Mouse (Mus musculus) gastrocnemius, postnatal 14 days (tissue): ENCODE data around the gene Agtrap. TPM values are rescaled to one million over a fixed set of nuclear protein-coding genes. Genes with fewer than 3 reads are reported as not detected.

Experiments used
- DNase-seq: peaks from one replicate; pipeline ENCODE4 v3.0.0; 2021; ENCODE audit warnings: mixed read lengths
- intact Hi-C: fragments of 180-260 bp; cut with DNase I; formaldehyde crosslinking; loops from one replicate; pipeline ENCODE4 v1.15.1; 2025; ENCODE audit warnings: low total_unique reads
- total RNA-seq, 2 experiments: library from RNA; stranded (reverse); gene quantifications; 2 replicates each; pipeline ENCODE4 v1.2.3; 2021

Agtrap gene
- total RNA-seq, 2 experiments from 2014 or later, result 12.3 to 14.7 TPM

DNA sequence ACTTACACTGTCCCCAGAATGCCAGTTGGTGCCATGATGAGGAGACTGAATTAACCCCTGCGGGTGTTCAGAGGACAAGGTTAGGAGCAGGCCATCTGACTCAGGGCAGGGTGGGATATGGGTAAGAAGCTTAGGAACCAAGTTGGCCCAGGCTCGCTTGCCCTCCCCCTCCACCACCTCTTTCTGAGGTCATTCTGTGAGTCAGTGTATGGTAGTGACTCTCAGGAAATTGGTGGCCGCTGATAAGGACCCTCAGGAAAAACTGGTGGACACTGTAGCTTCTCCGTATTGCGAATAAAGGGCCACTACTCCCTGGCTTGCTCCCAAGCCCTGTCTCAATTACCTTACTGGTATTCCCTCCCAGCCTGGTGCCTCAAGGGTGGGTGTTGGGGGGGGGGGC lies 21.4 kb upstream of the Agtrap start:
- intact Hi-C loops, result loop anchor here (10.0 kb wide), 1 partner anchor 326 kb away; no protein-coding TSS in a partner anchor
- DNase-seq, result no peak

DNA sequence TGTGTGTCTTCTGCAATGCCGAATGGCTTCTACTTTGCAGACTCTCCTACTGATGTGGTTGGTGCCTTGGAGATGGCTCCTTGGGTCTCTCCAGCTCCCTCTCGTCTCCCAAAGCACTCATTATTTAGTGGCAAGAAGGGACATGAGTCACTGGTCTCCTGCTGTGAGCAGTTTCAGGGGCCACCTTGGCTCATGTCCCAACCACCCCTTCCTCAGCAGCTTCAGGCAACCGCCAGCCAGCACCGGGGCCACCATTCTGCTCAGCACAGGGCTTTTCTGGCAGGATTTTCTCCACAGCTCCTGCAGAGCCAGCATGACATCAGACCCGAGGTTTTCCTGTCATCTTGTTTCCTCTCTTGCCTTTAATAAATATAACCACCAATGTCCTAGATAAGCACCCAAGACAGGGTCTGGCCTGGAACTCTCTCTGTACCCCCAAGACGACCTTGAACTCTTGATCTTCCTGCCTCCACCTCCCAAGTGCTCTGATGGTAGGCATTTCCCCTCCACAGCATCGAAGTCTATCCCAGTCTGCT lies 20.8 kb upstream of the Agtrap start:
- intact Hi-C loops, result loop anchor here (10.0 kb wide), 1 partner anchor 326 kb away; no protein-coding TSS in a partner anchor
- no peak for DNase-seq

DNA sequence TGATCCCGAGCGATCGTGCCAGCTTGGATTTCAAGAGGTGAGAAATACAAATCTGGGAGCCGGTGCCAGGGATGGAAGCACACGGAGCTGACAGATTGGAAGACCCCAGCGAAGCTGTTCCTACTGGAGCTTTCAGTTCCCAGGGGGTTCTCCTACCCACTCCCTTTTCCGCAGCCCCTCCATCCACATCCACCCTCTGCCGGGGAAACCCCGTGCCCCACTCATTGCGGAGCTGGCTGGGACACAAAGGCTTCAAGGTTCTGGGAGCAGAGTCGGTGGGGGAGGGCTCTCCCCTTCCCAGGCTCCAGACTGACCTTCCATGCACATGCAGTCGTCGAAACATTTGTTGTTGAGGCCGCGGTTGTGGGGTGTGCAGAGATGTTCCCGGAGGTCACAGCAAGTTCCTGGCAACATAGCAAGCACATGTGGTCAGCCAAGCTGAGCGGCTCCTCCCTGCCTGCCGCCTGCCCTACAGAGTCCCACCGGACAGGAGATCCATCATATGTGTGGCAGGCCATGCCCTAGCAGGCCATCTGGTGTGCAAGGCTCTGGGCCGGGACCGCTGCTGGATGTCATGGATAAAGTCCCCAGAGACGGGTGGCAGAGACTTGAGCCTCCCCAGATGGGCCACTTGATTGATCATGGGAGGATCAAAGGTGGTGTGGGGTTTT lies 19.9 kb upstream of the Agtrap start:
- DNase-seq, result peak; percentile 42

DNA sequence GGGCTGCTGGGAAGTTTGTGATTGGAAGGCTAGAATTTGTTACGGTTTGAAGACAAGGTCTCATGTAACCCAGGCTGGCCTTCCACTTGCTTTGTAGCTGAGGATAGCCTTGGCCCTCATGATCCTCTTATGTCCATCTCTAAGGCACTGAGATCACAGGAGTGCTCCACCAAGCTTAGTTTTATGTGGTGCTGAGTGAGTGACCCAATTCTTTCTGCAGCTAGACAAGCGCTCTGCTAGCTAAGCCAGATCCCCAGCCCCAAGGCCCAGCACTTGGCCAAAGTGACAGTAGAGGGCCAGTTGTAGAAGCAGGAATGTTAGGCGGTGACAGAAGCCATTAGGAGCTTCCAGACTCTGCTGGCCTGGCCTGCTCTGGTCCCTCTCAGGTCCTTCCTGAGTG lies 16.3 kb upstream of the Agtrap start:
- intact Hi-C loops, result loop anchor here (10.0 kb wide), 1 partner anchor 331 kb away; no protein-coding TSS in a partner anchor
- DNase-seq, result no peak

More for the DNA sequence above, 19.9 kb upstream of the Agtrap start:
- intact Hi-C loops, result loop anchor here (10.0 kb wide), 1 partner anchor 327 kb away; no protein-coding TSS in a partner anchor

DNA sequence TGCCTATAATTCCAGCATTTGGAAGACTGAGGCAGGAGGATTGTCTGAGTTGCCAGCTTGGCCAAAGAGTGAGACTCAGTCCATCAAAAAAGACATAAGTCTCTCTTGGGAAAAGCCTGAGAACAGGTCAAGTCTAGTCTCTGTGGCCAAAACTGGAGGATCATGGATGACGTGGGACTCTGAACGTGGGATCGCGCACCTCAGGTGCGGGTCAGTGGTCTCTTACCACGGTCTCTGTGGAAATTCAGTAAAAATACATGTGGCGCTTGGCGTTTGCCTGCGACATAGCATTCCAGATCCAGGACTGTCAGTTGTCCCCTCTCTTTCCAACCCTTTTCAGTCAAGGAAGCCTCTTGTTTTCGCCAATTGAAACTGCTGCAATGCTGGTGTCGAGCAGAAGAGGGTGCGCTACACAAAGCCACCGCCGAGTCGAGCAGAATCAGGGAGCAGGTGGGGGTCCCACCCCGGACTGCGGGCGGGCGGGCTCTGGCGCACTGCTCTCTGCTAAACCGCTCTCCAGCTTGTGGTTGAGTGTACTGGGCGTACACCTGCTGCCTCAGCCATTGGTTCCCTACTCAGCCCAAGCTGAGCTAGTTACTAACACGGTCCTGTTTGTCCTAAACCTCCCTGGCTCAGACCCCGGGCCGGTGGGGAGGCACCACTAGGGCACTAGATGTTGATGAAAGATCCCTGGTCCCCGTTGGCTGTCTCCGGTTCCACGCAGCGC lies 14.1 kb upstream of the Agtrap start:
- intact Hi-C loops, result loop anchor here (10.0 kb wide), 1 partner anchor 333 kb away; no protein-coding TSS in a partner anchor
- peak; percentile 61 for DNase-seq

DNA sequence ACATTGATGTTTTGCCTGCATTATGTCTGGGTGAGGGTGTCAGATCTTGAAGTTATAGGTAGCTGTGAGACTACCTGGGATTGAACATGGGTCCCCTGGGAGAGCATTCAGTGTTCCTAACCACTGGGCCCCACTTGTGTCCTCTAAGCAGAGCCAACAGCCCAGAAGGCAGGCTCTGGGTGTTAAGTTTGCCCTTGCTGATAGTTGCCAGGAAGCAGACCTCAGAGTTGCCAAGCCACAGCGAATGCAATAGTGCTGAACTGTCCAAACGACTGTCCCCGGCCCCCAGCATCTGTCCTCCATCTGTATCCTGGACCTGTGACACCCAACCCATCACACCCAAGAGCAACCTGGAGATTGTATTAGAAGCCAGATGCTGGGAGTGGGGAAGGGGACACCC lies 10.8 kb upstream of the Agtrap start:
- DNase-seq, result no peak
- intact Hi-C loops, result no loop called here

DNA sequence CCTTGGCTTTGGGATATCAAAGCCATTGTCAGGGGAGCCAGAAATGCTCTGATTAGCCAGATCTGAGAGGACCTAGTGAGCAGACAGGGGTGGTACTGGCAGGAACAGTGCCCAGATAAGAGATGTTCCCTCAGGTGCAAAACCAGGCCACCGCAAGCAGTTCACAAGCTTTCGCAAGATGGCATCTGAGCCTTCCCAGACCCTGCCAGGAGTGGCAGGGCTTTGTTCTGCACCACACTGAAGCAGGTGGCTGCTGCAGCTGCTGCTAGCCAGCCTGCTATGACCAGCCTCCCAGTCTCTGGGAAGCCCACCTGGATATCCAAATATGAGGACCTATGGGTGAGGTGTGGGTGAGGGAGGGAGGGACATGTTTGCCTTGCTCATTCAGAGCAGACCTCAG lies 10.1 kb upstream of the Agtrap start:
- intact Hi-C loops, result no loop called here
- no peak for DNase-seq

DNA sequence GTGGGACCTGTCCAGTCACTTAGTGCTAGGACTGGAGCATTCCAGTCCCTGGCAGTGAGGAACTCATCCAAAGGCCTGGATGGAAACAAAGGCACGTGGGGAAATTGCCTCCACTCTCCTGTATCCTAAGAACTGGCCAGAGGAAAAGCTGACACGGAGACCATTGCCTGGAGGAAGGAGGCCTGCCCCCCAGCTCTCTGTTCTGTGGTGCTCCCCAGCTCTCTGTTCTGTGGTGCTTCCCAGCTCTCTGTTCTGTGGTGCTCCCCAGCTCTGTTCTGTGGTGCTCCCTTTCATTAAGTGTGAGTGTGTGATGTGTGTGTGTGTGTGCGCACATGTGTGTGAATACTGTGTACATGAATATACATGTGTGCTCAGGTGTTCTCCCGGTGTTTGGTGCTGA lies 7.2 kb upstream of the Agtrap start:
- DNase-seq, result no peak
- intact Hi-C loops, result no loop called here

DNA sequence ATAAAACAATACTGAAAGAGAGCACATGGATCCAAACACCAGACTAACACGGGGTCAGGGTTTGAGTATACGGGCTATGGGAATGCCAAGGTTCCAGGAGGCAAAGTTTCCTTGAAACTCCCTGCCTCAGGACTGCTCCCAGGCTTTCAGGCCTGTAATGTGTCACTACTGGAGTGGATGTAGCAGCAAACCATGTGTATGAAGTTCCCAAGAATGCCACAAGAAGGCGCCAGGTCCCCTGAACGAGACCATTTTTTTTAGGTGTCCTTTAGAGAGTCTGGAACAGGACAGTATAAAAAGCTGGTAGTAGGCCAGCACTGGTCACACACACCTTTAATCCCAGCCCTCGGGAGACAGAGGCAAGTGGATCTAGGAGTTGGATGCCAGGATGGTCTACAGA lies 6.3 kb upstream of the Agtrap start:
- intact Hi-C loops, result no loop called here
- DNase-seq, result no peak

DNA sequence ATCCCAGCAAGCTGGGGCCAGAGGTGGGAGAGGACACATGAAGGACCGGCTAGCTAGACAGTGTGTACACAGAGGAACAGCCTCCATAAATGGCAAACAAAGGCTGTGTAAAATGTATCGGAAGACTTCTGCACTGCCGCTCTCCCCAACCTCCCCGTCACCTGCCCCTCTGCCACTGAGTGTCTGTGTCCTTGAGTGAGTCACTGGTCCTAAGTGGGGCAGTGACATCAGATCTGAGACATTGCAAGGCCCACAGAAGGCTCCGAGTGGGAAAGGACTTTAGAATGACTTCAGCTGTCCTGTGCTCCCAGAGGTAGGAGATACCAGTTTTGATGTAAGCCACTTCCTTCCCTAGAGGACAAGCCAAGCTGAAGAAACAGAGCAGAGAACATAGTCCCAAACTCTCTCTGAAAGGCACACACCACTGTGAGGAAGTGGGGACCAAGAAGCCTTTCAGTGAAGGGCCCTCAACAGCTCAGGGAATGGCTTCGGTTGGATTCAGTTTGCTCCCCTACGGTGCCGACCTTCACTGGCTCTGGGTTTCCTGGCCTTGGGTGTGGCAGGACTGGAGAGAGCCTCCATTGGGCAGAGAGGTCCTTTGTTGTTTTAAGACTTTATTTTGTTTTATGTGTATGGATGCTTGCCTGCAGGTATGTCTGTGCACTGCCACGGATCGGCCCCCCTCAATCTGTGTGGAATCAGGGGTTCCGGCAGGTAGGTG lies 4.9 kb upstream of the Agtrap start:
- intact Hi-C loops, result no loop called here
- no peak for DNase-seq

DNA sequence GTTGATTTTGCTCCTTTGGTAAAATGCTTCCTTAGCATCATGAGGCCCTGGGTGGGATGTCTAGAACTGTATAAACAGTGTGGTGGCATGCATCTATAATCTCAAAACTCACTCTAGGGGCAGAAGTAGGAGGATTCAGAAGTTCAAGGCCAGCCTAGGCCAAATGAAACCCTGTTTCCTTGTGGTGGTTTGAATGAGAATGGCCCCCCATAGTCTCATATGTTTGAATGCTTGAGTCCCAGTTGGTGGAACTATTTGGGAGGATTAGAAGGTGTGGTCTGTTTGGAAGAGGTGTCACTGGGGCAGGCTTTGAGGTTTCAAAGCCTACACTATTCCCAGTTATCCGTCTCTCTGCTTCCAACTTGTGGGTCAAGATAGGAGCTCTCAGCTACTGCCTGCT lies 3.4 kb upstream of the Agtrap start:
- intact Hi-C loops, result no loop called here
- DNase-seq, result no peak

DNA sequence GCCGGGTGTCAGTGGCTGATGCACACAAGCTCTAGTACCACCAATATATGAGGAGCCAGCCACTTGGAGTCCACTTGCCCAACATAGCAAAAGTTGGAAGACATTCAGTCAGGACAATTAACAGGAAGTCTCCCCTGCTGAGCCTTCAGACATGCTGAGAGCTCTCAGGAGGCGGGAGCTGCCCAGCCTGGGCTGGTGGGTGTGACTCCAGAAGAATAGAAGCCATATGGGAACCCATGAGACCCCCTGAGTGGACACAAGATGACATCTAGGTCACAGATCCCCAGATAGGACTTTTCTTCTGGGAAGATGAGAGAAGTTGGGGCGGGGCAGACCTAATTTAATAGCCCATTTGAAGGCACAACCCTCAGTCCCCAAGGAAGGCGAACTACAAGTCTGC lies 1.3 kb upstream of the Agtrap start:
- DNase-seq, result no peak
- intact Hi-C loops, result no loop called here

DNA sequence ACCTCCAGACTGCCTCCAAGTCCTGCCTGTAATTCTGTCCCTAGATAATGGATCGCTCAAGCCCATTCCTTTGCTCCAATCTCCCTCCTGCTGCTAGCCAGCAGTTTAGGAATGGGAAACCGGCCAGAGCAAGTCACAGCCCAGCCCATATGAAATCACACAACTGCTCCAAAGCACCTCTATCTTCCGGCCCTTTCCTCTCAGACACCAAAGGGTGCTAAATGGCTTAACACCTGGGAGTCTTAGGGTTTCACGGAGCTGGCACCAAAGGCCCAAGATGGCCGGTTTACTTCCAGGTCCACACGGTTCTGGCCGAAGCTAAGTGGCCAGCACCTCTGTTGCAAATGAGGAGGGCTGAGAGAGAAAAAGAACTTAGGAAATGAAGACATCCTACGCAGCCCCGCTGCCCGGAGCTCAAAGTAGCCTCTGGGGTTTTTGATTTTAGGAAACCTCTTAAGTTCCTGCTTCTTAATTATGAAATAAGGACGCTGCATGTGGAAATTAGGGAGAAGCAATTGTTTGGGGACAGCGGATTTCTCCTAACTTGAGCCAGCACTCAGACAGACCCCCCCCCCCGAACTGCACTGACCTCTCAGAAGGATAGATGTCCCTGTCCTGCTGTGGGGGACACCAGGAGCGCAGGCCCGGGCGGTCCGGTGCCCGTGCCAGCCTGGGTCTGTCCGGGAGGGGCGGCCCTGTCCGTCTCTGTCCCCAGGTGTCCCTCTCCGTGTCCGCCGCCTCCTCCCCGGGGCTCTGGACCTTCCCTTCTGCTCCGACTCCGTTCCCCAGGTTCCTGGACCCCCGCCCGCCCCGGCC lies 532 bp downstream of the Agtrap start:
- intact Hi-C loops, result no loop called here
- peak; percentile 53 for DNase-seq

DNA sequence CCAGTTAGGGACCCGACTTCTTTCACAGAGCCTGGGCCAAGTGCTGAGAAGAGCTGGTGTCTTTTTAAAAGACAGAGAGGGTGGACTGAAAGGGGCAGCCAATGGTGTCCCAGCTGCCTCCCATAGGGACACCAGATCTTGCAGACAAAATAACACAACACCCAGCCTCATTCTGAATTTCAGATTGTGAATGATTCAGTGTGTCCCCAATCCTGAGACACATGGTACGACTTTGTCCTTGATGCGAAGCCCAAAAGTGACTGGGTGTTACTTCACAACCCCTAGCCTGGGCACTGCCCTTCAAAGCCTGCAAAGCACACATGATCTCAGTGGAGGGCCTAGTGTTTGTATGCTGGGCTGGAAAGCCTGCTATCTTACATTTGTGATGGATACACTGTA lies 1.9 kb downstream of the Agtrap start:
- DNase-seq, result no peak
- intact Hi-C loops, result no loop called here

DNA sequence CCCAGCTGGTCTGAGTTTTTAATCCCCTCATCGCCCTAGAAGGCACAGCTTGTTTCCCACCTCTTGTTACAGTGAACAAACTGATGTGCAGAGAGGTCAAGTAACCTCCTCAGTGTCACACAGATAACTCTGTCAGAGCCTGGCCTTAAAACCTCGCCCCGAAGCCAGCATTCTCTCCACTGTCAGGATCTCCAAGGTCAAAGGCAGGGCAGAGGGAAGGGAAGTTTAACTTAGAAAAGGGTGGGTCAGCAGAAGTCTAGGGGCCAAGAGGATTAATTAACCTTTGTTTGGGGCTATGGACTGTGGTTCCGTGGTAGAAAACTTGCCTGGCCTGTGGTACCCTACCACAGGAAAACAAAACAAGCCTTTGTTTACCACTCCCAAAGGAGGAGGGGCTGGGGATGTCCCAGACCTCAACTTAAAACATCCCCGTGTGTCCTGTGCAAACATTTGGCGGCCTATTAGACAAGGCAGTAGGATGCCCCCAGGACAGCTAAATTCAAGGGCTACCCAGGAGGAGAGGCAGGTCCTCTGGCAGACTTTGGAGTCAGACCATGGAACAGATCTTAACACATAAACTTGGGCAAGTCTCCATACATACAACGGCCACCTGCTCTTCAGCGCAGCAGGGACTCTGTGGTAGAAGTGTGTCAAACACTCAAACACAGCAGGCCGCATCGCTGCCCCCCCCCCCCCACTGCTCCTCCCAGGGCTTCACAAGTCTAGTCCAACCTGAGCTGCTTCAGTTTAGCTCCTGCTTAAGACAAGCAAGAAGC lies 2.5 kb downstream of the Agtrap start:
- intact Hi-C loops, result no loop called here
- no peak for DNase-seq

DNA sequence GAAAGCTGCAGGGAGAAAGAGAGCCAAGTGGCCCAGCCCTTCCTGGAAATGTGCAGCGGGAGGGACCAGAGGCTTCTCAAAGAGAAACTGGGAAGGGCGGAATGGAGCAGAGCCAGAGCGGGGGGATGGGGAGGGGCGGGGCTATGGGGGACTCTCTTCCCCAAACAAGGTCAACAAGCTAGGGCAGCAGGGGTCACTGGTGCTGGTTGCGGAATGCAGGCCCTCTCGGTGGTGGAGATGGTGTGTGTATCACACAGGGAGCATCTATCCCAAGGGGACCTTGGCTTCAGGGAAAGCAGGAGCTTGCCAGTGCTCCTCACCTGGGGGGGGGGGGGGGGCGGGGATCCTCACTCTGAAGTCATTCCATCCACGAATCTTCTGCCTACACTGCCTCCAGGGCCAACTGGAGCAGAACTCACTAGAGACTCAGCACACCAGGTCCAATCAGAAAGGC lies 3.5 kb downstream of the Agtrap start:
- intact Hi-C loops, result no loop called here
- peak; percentile 76 for DNase-seq

DNA sequence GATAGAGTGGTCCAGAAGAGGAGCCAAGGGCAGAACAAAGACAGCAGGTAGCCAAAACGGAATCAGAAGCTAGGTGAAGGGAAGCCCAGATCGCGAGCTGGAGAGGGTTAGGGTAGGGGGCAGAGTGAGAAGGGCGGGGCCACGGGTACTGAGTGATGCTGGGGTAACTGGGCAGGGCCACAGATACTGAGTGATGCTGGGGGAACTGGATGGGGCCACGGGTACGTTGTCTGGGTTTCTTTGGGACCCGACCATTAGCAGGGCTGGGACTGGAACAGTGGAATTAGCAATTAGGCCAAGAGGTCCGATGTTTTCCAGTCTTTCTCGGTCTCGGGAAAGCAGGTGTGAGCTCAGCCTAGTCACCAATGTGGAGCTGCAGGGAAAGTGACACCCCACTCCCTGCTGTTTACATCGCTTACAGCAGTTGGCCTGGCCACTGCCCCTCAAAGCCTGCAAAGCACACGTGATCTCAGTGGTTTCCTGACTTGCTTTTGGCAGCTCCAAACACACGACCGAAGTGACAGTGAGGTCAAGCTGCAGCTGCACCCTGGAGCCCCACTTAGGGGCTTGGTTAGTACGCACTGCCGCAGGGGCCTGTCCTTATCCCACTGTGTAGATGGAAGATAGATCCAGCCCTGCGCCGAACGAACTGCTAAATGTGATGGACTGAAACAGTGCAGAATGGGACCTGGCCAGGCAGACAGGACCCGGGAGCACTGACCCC lies 4.5 kb downstream of the Agtrap start:
- intact Hi-C loops, result no loop called here
- DNase-seq, result peak; percentile 59
